Comparison of ENCODE assay signal across 17 mouse cellular contexts in the genomic region with DNA sequence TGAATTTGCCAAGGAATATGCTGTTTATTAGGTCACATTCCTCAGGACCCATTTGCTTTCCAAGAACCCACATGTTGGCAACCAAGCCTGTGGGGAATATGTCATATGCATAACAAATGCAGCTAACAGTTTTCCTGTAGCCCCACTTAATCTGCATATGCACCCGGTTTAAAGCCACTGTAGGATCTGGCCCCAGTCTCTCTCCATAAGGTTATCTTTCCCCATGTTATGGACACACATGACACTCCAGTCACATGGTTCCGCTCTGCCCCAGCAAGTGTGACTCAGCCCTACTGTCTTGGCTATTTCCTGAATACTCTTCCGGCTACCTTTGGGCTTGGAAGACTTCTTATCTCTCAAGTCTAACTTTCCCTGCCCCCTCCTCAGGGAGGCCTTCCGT.
A peak's percentile ranks its signal among the peaks of the same experiment; 100 is the strongest.
DNase-seq lines count a peak whose midpoint lies in the region; ATAC-seq and TF ChIP-seq lines count a peak whose summit lies in the region.
"Had no signal": no experiment of that assay in that cellular context is flagged by ENCODE, and none has a peak within 500 bp of the region (broad histone marks: within the 10 kb centered on the region; RNA-seq: fewer than 3 reads in every experiment).

No protein-coding gene starts in this region.

- H3K4me2 ChIP-seq in heart, embryonic 12.5 days, result no peak overlapping the region
- H3K4me2 ChIP-seq in heart, embryonic 11.5 days, result no peak overlapping the region
- no peak overlapping the region for H3K4me2 ChIP-seq in liver, embryonic 11.5 days
- no peak overlapping the region for H3K4me2 ChIP-seq in embryonic facial prominence, embryonic 14.5 days (ENCODE audit: low read depth, low read length)
- H3K4me2 ChIP-seq: midbrain, embryonic 13.5 days had no signal

- no peak for DNase-seq in liver, embryonic 11.5 days (ENCODE audit: low spot score)
- no peak for DNase-seq in liver
- DNase-seq in Muller cell, postnatal 12 days (ENCODE audit: inconsistent ontology term), result peak; percentile 22
- peak; percentile 12 for DNase-seq in embryonic facial prominence, embryonic 14.5 days (ENCODE audit: low spot score)
- DNase-seq in frontal cortex, postnatal 25 days (ENCODE audit: low spot score in 2 of 2), result no peak
- DNase-seq in cerebellum, adult 2 months, result no peak
- DNase-seq: adrenal gland, postnatal 14 days; kidney, adult 2 months; layer of hippocampus, adult 9-11 months; right cerebral cortex, postnatal 25 days; thymus, postnatal 14 days had no signal

- no peak for TF ChIP-seq CTCF in cerebellum, adult 2 months (IDR thresholded peaks at IDR 0.05; ENCODE audit: borderline replicate concordance, insufficient read depth, low read depth, low read length)

- ATAC-seq in heart, embryonic 12.5 days (ENCODE audit: insufficient number of reproducible peaks, low FRiP score), result 0 out of 2 replicates have a peak, but pooled peaks have one; percentile 22
- ATAC-seq in heart, embryonic 11.5 days (replicated peaks; ENCODE audit: insufficient number of reproducible peaks, low FRiP score, low TSS enrichment), result no peak
- 0 out of 2 replicates have a peak, but pooled peaks have one; percentile 53 for ATAC-seq in liver, embryonic 11.5 days (replicated peaks; ENCODE audit: low FRiP score)
- ATAC-seq in embryonic facial prominence, embryonic 14.5 days (ENCODE audit: low read depth), result no peak
- ATAC-seq: inflammation-experienced regulatory T-cells, adult 6 months; lung, postnatal 0 days; midbrain, embryonic 13.5 days had no signal

- TF ChIP-seq POLR2A in cerebellum, adult 2 months (IDR thresholded peaks at IDR 0.05; ENCODE audit: borderline replicate concordance, insufficient read depth, low read length), result no peak

- 51% methylated on average over 4 of the region's 4 CpGs for WGBS in heart, embryonic 12.5 days
- 54% methylated on average over 4 of the region's 4 CpGs for WGBS in heart, embryonic 11.5 days (ENCODE audit: insufficient replicate concordance)
- WGBS in liver, embryonic 11.5 days, result 50% methylated on average over 4 of the region's 4 CpGs
- 81% methylated on average over 4 of the region's 4 CpGs for WGBS in embryonic facial prominence, embryonic 14.5 days
- 72% methylated on average over 4 of the region's 4 CpGs for WGBS in cerebellum, adult 2 months

- H3K4me1 ChIP-seq in heart, embryonic 12.5 days (replicated peaks), result peaks cover 7% of the 10 kb centered on the region; the same call in 1 of the 2 replicates
- H3K4me1 ChIP-seq in heart, embryonic 11.5 days (ENCODE audit: control insufficient read depth, insufficient read depth, low read length), result no peaks in the 10 kb centered on the region
- H3K4me1 ChIP-seq in liver, embryonic 11.5 days (replicated peaks; ENCODE audit: control insufficient read depth, insufficient read depth, low read length), result no peaks in the 10 kb centered on the region
- peaks cover 11% of the 10 kb centered on the region for H3K4me1 ChIP-seq in embryonic facial prominence, embryonic 14.5 days (ENCODE audit: control insufficient read depth, insufficient read depth, low read length)
- H3K4me1 ChIP-seq in cerebellum, adult 2 months (ENCODE audit: control insufficient read depth, insufficient read depth, low read length), result peaks cover 25% of the 10 kb centered on the region

- no peak overlapping the region for H3K27ac ChIP-seq in heart, embryonic 12.5 days (ENCODE audit: poor library complexity, severe bottlenecking)
- no peak overlapping the region for H3K27ac ChIP-seq in heart, embryonic 11.5 days (ENCODE audit: low read depth, low read length)
- no peak overlapping the region for H3K27ac ChIP-seq in liver, embryonic 11.5 days (ENCODE audit: low read depth, low read length)
- no peak overlapping the region for H3K27ac ChIP-seq in embryonic facial prominence, embryonic 14.5 days (replicated peaks; ENCODE audit: low read depth, low read length)
- H3K27ac ChIP-seq in cerebellum, adult 2 months (ENCODE audit: insufficient read depth, low read length), result no peak overlapping the region

- H3K27me3 ChIP-seq in heart, embryonic 12.5 days (replicated peaks), result no peaks in the 10 kb centered on the region
- no peaks in the 10 kb centered on the region for H3K27me3 ChIP-seq in heart, embryonic 11.5 days (ENCODE audit: control insufficient read depth, insufficient read depth, low read length)
- H3K27me3 ChIP-seq in liver, embryonic 11.5 days (replicated peaks; ENCODE audit: control insufficient read depth, insufficient read depth, low read length), result no peaks in the 10 kb centered on the region
- H3K27me3 ChIP-seq in embryonic facial prominence, embryonic 14.5 days (replicated peaks; ENCODE audit: control insufficient read depth, insufficient read depth, low read length), result no peaks in the 10 kb centered on the region
- H3K27me3 ChIP-seq in cerebellum, adult 2 months (ENCODE audit: control insufficient read depth, insufficient read depth, low read length), result no peaks in the 10 kb centered on the region
- H3K27me3 ChIP-seq: midbrain, embryonic 13.5 days had no signal

- H3K9ac ChIP-seq in heart, embryonic 12.5 days, result no peak overlapping the region
- no peak overlapping the region for H3K9ac ChIP-seq in heart, embryonic 11.5 days (ENCODE audit: low read depth, low read length)
- H3K9ac ChIP-seq in liver, embryonic 11.5 days (ENCODE audit: low read depth, low read length), result no peak overlapping the region
- H3K9ac ChIP-seq in embryonic facial prominence, embryonic 14.5 days (ENCODE audit: low read depth, low read length), result no peak overlapping the region
- H3K9ac ChIP-seq: midbrain, embryonic 13.5 days had no signal

- no peak overlapping the region for H3K4me3 ChIP-seq in heart, embryonic 12.5 days
- H3K4me3 ChIP-seq in heart, embryonic 11.5 days (ENCODE audit: low read depth, low read length), result no peak overlapping the region
- H3K4me3 ChIP-seq in liver, embryonic 11.5 days (ENCODE audit: low read depth, low read length), result no peak overlapping the region
- H3K4me3 ChIP-seq in embryonic facial prominence, embryonic 14.5 days (ENCODE audit: low read depth, low read length), result no peak overlapping the region
- no peak overlapping the region for H3K4me3 ChIP-seq in cerebellum, adult 2 months (replicated peaks; ENCODE audit: insufficient read depth, low read depth, low read length)
- H3K4me3 ChIP-seq: erythroblast, embryonic 14.5 days; midbrain, embryonic 13.5 days had no signal

- no peaks in the 10 kb centered on the region for H3K36me3 ChIP-seq in heart, embryonic 12.5 days
- H3K36me3 ChIP-seq in heart, embryonic 11.5 days (ENCODE audit: control insufficient read depth, insufficient read depth, low read length), result no peaks in the 10 kb centered on the region
- H3K36me3 ChIP-seq in liver, embryonic 11.5 days (ENCODE audit: control insufficient read depth, insufficient read depth, low read length), result no peaks in the 10 kb centered on the region
- H3K36me3 ChIP-seq in embryonic facial prominence, embryonic 14.5 days (ENCODE audit: control insufficient read depth, insufficient read depth, low read length), result no peaks in the 10 kb centered on the region
- H3K36me3 ChIP-seq: midbrain, embryonic 13.5 days had no signal

- no peaks in the 10 kb centered on the region for H3K9me3 ChIP-seq in heart, embryonic 12.5 days (replicated peaks)
- no peaks in the 10 kb centered on the region for H3K9me3 ChIP-seq in heart, embryonic 11.5 days (replicated peaks; ENCODE audit: control insufficient read depth, low read length)
- H3K9me3 ChIP-seq in liver, embryonic 11.5 days (ENCODE audit: control insufficient read depth, low read length), result no peaks in the 10 kb centered on the region
- no peaks in the 10 kb centered on the region for H3K9me3 ChIP-seq in embryonic facial prominence, embryonic 14.5 days (ENCODE audit: control insufficient read depth, low read length)
- H3K9me3 ChIP-seq: midbrain, embryonic 13.5 days had no signal

Comparison
In these comparisons a context has a peak if more than half of its experiments do, and no peak if none do; other contexts are left out.
1. ATAC-seq: peak in heart, embryonic 12.5 days (single experiment) and liver, embryonic 11.5 days (single experiment); none in heart, embryonic 11.5 days (single experiment) and embryonic facial prominence, embryonic 14.5 days (single experiment).
2. DNase-seq: peak in Muller cell, postnatal 12 days (single experiment) and embryonic facial prominence, embryonic 14.5 days (single experiment); none in liver, embryonic 11.5 days (single experiment), liver (single experiment), frontal cortex, postnatal 25 days (0 of 2) and cerebellum, adult 2 months (0 of 2).